In genomic region chr3:142376638-142377037, GRCm38 (mm10) we compare ENCODE assay signal across 16 mouse cellular contexts.
"Had no signal": no experiment of that assay in that cellular context is flagged by ENCODE, and none has a peak within 500 bp of the region (broad histone marks: within the 10 kb centered on the region; RNA-seq: fewer than 3 reads in every experiment).

No protein-coding gene starts in this region.

- H3K4me1 ChIP-seq: lung, embryonic 15.5 days had no signal

- H3K27ac ChIP-seq: lung, embryonic 15.5 days; macrophage; midbrain, embryonic 13.5 days; midbrain, embryonic 15.5 days; neural tube, embryonic 12.5 days had no signal

- H3K36me3 ChIP-seq: lung, embryonic 15.5 days; midbrain, embryonic 13.5 days; midbrain, embryonic 15.5 days; neural tube, embryonic 12.5 days had no signal

- DNase-seq: lung, adult 2 months; lung, postnatal 14 days; lung, postnatal 36 days; right cerebral cortex, postnatal 14 days; spleen, adult 18-20 months; thymus, adult 18-20 months; thymus, postnatal 14 days; thymus, postnatal 36 days had no signal

- H3K4me2 ChIP-seq: lung, embryonic 15.5 days; midbrain, embryonic 11.5 days; midbrain, embryonic 13.5 days; midbrain, embryonic 15.5 days; neural tube, embryonic 12.5 days had no signal

- H3K9me3 ChIP-seq: lung, embryonic 15.5 days; megakaryocyte, embryonic 14.5 days; midbrain, embryonic 13.5 days; midbrain, embryonic 15.5 days; neural tube, embryonic 12.5 days had no signal

- H3K27me3 ChIP-seq: lung, embryonic 15.5 days; megakaryocyte, embryonic 14.5 days; midbrain, embryonic 13.5 days; midbrain, embryonic 15.5 days; neural tube, embryonic 12.5 days had no signal

- ATAC-seq: lung, postnatal 0 days; midbrain, embryonic 13.5 days; midbrain, embryonic 15.5 days had no signal

- H3K9ac ChIP-seq: lung, embryonic 15.5 days; midbrain, embryonic 13.5 days; midbrain, embryonic 15.5 days; neural tube, embryonic 12.5 days had no signal

- H3K4me3 ChIP-seq: lung, embryonic 15.5 days; megakaryocyte, embryonic 14.5 days; midbrain, embryonic 13.5 days; midbrain, embryonic 15.5 days; neural tube, embryonic 12.5 days had no signal
